Mouse (Mus musculus) embryonic facial prominence, embryonic 15.5 days (tissue): ENCODE measurements at regions not wholly inside any gene's neighbourhood (a gene's known extent, or its start where the extent isn't known, plus 50 kb on each side); places are given as distances from the start of the nearest gene placed in this dataset.
"Not testable (repeated sequence)": the region's sequence is repeated elsewhere in the genome, so short reads cannot be mapped to it uniquely, and the experiment has no call there.

Source experiments
- ATAC-seq: fragments of 200-750 bp; cut with Nextera tagmentation; 2 replicates; pipeline ENCODE4 v1.8.0; 2017; ENCODE audit warnings: low read depth, moderate TSS enrichment; ENCODE audit not compliant: insufficient number of reproducible peaks, low FRiP score, low TSS enrichment
- H3K27ac ChIP-seq: fragments of 300-500 bp; sonication (generic); replicated peaks from 2 replicates; pipeline ENCODE4 v1.5.1; 2015; ENCODE audit warnings: mild to moderate bottlenecking, inconsistent platforms
- H3K27me3 ChIP-seq: fragments of 300-500 bp; sonication (generic); 2 replicates; pipeline ENCODE4 v1.6.1; 2015; ENCODE audit warnings: inconsistent platforms
- H3K36me3 ChIP-seq: fragments of 300-500 bp; sonication (generic); 2 replicates; pipeline ENCODE4 v1.6.1; 2015; ENCODE audit warnings: mild to moderate bottlenecking, inconsistent platforms
- H3K4me1 ChIP-seq: fragments of 300-500 bp; sonication (generic); 2 replicates; pipeline ENCODE4 v1.6.1; 2015; ENCODE audit warnings: inconsistent platforms
- H3K4me2 ChIP-seq: fragments of 300-500 bp; sonication (generic); replicated peaks from 2 replicates; pipeline ENCODE4 v1.6.1; 2015; ENCODE audit warnings: mild to moderate bottlenecking, inconsistent platforms
- H3K4me3 ChIP-seq: fragments of 300-500 bp; sonication (generic); replicated peaks from 2 replicates; pipeline ENCODE4 v1.5.1; 2015; ENCODE audit warnings: mild to moderate bottlenecking, inconsistent platforms
- H3K9ac ChIP-seq: fragments of 300-500 bp; sonication (generic); 2 replicates; pipeline ENCODE4 v1.6.1; 2015; ENCODE audit warnings: inconsistent platforms
- H3K9me3 ChIP-seq: fragments of 300-500 bp; sonication (generic); replicated peaks from 2 replicates; pipeline ENCODE4 v1.6.1; 2016; ENCODE audit warnings: inconsistent platforms
- WGBS: fragments of 180-500 bp; shearing (Covaris S2); methylation state at CpG from one replicate; pipeline ENCODE4 v1.1.7; 2015; 5-methylcytosine and 5-hydroxymethylcytosine counted together

DNA sequence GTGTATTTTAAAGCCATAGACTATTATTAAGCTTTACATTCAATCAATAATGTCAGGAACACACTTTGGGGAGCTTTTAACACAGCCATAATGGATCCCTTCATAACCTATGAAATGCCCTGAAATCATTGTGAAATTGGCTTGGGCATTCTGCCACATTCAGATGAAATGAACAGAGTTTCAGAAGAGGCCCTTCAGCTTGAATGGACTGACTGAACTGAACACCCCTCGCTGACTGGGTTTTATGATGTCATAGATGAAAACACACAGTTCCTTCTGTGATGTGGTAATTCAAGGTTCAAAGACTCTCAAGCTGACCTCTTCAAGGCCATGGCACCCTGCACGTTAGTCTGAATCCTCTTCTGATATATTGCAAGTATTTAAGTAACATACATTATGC is 298.4 kb upstream of the Ercc4 start:
- H3K4me1 ChIP-seq: no peaks in the 10 kb centered on the region
- no peak overlapping the region for H3K4me3 ChIP-seq
- H3K4me2 ChIP-seq: no peak overlapping the region
- H3K27ac ChIP-seq: no peak overlapping the region
- 65% methylated on average over 2 of the region's 2 CpGs for WGBS
- no peaks in the 10 kb centered on the region for H3K27me3 ChIP-seq
- H3K9me3 ChIP-seq: no peaks in the 10 kb centered on the region
- no peak overlapping the region for H3K9ac ChIP-seq
- ATAC-seq: no peak
- H3K36me3 ChIP-seq: no peaks in the 10 kb centered on the region

DNA sequence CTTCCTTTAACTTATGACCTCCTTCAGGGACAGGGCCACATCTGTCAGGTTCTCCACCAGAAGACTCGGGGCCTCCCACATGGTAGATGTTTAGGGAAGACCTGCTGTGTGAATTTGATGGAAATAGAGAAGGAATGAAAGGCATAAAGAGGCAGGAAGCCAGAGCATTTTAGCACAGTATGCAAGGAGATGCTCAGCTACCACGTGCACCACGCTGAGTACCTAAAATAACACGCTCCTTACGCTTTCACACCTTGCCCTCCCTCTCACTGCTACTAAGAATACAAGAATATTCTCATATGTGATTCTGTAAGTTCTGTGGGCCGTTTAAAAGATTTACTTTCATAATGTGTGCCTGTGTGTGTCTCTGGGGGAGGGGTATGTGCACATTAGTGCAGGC is 284.8 kb upstream of the Ercc4 start:
- WGBS: 80% methylated on average over 6 of the region's 6 CpGs
- Histone ChIP-seq H3K4me3 (no peak overlapping the region), H3K9me3 (no peaks in the 10 kb centered on the region), H3K36me3 (no peaks in the 10 kb centered on the region), H3K9ac (no peak overlapping the region), H3K27me3 (no peaks in the 10 kb centered on the region; the same call in 1 of the 2 replicates), H3K27ac (no peak overlapping the region), H3K4me2 (no peak overlapping the region), H3K4me1 (no peaks in the 10 kb centered on the region)
- no peak for ATAC-seq

DNA sequence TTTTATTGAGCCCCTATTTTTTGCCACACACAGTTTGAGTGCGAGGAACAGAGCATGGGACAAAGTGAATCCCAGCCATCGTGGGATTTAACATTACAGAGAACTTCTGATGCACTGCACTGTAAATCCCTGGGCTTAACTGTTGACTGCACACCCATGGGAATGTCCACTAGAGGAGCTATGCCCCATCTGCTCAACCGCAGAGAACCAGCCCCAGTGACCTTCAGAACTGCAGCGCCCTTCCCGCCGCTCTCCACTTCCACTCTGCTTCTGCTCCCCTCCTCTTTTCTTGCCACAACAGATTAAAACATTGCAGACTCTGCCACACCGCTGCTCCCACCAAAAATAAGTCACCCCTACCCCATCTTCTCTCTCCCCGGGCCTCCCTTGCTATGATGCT is 283.3 kb upstream of the Ercc4 start:
- Histone ChIP-seq H3K4me2 (no peak overlapping the region), H3K4me1 (no peaks in the 10 kb centered on the region), H3K36me3 (no peaks in the 10 kb centered on the region), H3K27me3 (no peaks in the 10 kb centered on the region; the same call in 1 of the 2 replicates), H3K4me3 (no peak overlapping the region), H3K9ac (no peak overlapping the region), H3K27ac (no peak overlapping the region), H3K9me3 (no peaks in the 10 kb centered on the region)
- no peak for ATAC-seq
- 61% methylated on average over 8 of the region's 8 CpGs for WGBS

DNA sequence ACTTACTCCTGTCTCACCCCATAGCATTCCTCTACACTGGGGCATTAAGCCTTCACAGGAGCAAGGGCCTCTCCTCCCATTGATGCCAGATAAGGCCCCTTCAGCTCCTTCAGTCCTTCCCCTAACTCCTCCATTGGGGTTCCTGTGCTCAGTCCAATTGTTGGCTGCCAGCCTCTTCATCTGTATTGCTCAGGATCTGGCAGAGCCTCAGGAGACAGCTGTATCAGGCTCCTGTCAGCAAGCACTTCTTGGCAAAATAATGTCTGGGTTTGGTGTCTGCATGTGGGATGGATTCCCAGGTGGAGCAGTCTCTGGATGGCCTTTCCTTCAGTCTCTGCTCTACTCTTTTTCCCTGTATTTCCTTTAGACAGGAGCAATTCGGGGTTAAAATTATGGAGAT is 278.2 kb upstream of the Ercc4 start:
- not testable (repeated sequence) for ATAC-seq, H3K36me3 ChIP-seq

DNA sequence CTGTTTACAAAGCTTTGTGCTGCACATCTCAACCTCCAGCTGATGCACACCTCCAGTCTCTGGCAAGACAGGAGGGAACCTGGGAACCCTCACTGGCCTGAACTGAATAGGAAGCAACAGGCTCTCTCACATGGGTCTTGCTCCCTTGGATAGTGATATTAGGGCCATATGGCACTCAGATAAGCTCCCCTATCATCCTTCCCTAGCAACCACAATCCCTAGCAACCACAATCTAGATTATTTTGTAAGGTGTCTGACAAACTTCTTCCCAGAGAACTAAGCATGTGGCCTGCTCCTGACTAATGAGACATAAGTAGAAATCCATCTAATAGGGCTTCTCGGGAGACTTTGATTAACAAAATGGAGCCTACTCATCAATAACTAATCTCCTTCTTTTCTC is 253.1 kb upstream of the Ercc4 start:
- H3K27me3 ChIP-seq: no peaks in the 10 kb centered on the region
- H3K27ac ChIP-seq: no peak overlapping the region
- H3K4me3 ChIP-seq: no peak overlapping the region
- no peaks in the 10 kb centered on the region for H3K9me3 ChIP-seq
- 89% methylated on average over 1 of the region's 1 CpGs for WGBS
- no peak for ATAC-seq
- H3K9ac ChIP-seq: no peak overlapping the region
- no peak overlapping the region for H3K4me2 ChIP-seq
- H3K4me1 ChIP-seq: no peaks in the 10 kb centered on the region
- H3K36me3 ChIP-seq: no peaks in the 10 kb centered on the region

More for the DNA sequence above, 278.2 kb upstream of the Ercc4 start:
- not testable (repeated sequence) for H3K9me3 ChIP-seq, H3K9ac ChIP-seq, H3K27ac ChIP-seq, H3K4me2 ChIP-seq, H3K27me3 ChIP-seq, H3K4me1 ChIP-seq, H3K4me3 ChIP-seq
- 65% methylated on average over 1 of the region's 1 CpGs for WGBS

DNA sequence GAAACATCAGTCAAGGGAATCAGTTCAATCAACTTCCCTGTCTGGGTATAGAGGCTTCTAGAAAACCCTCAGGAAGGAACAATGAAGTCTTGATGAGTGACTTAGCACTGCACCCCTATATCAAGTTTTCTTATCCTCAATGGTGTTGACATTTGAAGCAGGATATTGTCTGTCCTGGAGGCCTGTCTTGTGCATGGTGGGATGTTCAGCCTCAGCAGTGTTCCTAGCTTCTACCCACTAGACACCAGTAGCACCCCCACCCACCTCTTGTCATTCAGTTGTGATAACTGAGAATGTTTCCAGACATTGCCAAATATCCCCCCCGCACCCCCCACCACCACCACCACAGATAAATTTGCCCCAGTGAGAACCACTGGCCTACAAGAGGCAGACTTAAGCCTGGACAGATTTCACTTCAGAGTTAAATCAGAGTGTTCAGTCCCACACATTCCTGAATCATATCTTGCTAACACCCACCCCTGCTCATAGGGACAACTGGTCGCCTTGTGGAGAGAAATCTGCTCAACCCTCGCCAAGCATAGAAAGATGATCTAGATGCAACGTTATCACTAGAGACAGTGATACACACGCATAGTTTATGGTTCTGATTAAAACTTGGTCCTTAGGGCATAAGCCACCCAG is 249.6 kb upstream of the Ercc4 start:
- no peaks in the 10 kb centered on the region for H3K27me3 ChIP-seq
- H3K4me2 ChIP-seq: no peak overlapping the region
- no peak overlapping the region for H3K27ac ChIP-seq
- H3K36me3 ChIP-seq: no peaks in the 10 kb centered on the region
- WGBS: 76% methylated on average over 5 of the region's 5 CpGs
- no peaks in the 10 kb centered on the region for H3K4me1 ChIP-seq
- no peaks in the 10 kb centered on the region for H3K9me3 ChIP-seq
- ATAC-seq: no peak
- no peak overlapping the region for H3K4me3 ChIP-seq
- no peak overlapping the region for H3K9ac ChIP-seq

- no peaks in the 10 kb centered on the region for H3K36me3 ChIP-seq
- ATAC-seq: no peak
- no peak overlapping the region for H3K4me2 ChIP-seq
- H3K27ac ChIP-seq: no peak overlapping the region
- no peaks in the 10 kb centered on the region for H3K27me3 ChIP-seq
- 72% methylated on average over 5 of the region's 5 CpGs for WGBS
- no peaks in the 10 kb centered on the region for H3K4me1 ChIP-seq
- H3K9ac ChIP-seq: no peak overlapping the region
- no peaks in the 10 kb centered on the region for H3K9me3 ChIP-seq
- no peak overlapping the region for H3K4me3 ChIP-seq
Observed at GRCm38 (mm10) chr16:12862561-12862960, 246.9 kb upstream of the Ercc4 start.

GRCm38 (mm10) chr16:12878326-12878725 is 231.2 kb upstream of the Ercc4 start:
- 75% methylated on average over 5 of the region's 5 CpGs for WGBS
- not testable (repeated sequence) for H3K36me3 ChIP-seq, H3K4me2 ChIP-seq, H3K27me3 ChIP-seq, H3K27ac ChIP-seq, H3K4me1 ChIP-seq, H3K4me3 ChIP-seq, H3K9ac ChIP-seq, H3K9me3 ChIP-seq, ATAC-seq

GRCm38 (mm10) chr16:12880011-12880410 is 229.5 kb upstream of the Ercc4 start:
- Histone ChIP-seq H3K9me3 (no peaks in the 10 kb centered on the region), H3K27me3 (no peaks in the 10 kb centered on the region), H3K27ac (no peak overlapping the region), H3K4me1 (no peaks in the 10 kb centered on the region), H3K4me3 (no peak overlapping the region), H3K36me3 (no peaks in the 10 kb centered on the region), H3K9ac (no peak overlapping the region), H3K4me2 (no peak overlapping the region)
- WGBS: 85% methylated on average over 8 of the region's 8 CpGs
- no peak for ATAC-seq

DNA sequence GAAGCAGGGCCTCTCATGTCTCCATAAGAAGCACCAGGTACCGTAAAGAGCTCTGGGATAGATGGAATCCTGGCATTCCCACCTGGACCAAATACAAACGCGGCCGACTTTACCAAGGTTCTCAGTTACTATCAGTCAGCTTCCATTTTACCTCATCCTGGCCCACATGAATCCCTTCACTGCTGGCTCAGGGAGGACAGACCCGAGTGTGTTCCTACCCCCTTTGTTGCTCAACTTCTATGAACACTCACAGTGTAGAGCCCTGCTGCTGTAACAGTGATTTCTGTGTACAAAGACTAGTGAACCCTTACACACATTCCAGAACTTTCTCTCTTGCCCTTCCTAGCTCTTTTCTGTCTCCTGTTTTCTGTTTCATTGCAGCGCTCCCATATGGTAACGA is 229.0 kb upstream of the Ercc4 start:
- Histone ChIP-seq H3K4me1 (no peaks in the 10 kb centered on the region), H3K27ac (no peak overlapping the region), H3K9me3 (no peaks in the 10 kb centered on the region), H3K27me3 (no peaks in the 10 kb centered on the region), H3K4me2 (no peak overlapping the region), H3K9ac (no peak overlapping the region), H3K36me3 (no peaks in the 10 kb centered on the region), H3K4me3 (no peak overlapping the region)
- 88% methylated on average over 7 of the region's 7 CpGs for WGBS
- no peak for ATAC-seq

DNA sequence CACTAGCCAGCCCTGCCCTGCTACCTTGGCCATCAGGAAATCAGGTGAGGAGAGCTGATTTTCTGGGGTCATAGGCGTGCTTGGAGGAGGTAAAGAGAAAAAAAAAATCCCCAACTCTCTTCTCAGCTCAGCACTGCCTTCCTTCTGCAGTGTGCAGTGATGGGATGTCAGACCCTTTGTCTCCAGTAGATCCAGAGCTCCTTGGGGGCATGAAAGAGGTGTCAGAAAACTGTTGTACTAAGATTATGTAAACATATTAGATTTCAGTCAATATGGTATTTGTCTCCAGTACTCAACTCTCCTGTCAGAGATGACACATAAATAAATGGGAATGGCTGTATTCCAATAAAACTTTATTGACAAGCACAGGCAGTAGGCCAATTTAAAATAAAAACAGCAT is 226.8 kb upstream of the Ercc4 start:
- no peaks in the 10 kb centered on the region for H3K27me3 ChIP-seq
- H3K27ac ChIP-seq: no peak overlapping the region
- no peaks in the 10 kb centered on the region for H3K9me3 ChIP-seq
- no peaks in the 10 kb centered on the region for H3K36me3 ChIP-seq
- no peak overlapping the region for H3K9ac ChIP-seq
- WGBS: 56% methylated on average over 1 of the region's 1 CpGs
- H3K4me1 ChIP-seq: no peaks in the 10 kb centered on the region
- no peak overlapping the region for H3K4me2 ChIP-seq
- ATAC-seq: no peak
- no peak overlapping the region for H3K4me3 ChIP-seq

GRCm38 (mm10) chr16:12884556-12884955 is 224.9 kb upstream of the Ercc4 start:
- H3K4me2 ChIP-seq: no peak overlapping the region
- no peak overlapping the region for H3K9ac ChIP-seq
- no peaks in the 10 kb centered on the region for H3K4me1 ChIP-seq
- WGBS: 17% methylated on average over 3 of the region's 3 CpGs
- H3K4me3 ChIP-seq: no peak overlapping the region
- no peak overlapping the region for H3K27ac ChIP-seq
- no peak for ATAC-seq
- no peaks in the 10 kb centered on the region for H3K36me3 ChIP-seq
- H3K9me3 ChIP-seq: no peaks in the 10 kb centered on the region
- H3K27me3 ChIP-seq: no peaks in the 10 kb centered on the region
